Mouse (Mus musculus) embryonic facial prominence, embryonic 14.5 days (tissue): Measurements from ENCODE around the gene Gm13276. TPM values are rescaled to one million over a fixed set of nuclear protein-coding genes. Genes with fewer than 3 reads are reported as not detected.
"Not testable (repeated sequence)": the region's sequence is repeated elsewhere in the genome, so short reads cannot be mapped to it uniquely, and the experiment has no call there.

ENCODE experiments used
- ATAC-seq: fragments of 200-750 bp; cut with Nextera tagmentation; 2 replicates; pipeline ENCODE4 v1.8.0; 2017; ENCODE audit warnings: low read depth, moderate number of reproducible peaks, moderate TSS enrichment
- DNase-seq: peaks from one replicate; pipeline ENCODE4 v3.0.0-alpha.2; 2015; ENCODE audit warnings: low spot score
- H3K27ac ChIP-seq: fragments of 300-500 bp; sonication (generic); replicated peaks from 2 replicates; pipeline ENCODE4 v1.5.1; 2014; ENCODE audit warnings: low read depth, mild to moderate bottlenecking, low read length, moderate library complexity
- H3K27me3 ChIP-seq: fragments of 300-500 bp; sonication (generic); replicated peaks from 2 replicates; pipeline ENCODE4 v1.6.1; 2014; ENCODE audit warnings: low read length; ENCODE audit not compliant: control insufficient read depth, insufficient read depth
- H3K36me3 ChIP-seq: fragments of 300-500 bp; sonication (generic); 2 replicates; pipeline ENCODE4 v1.6.1; 2014; ENCODE audit warnings: low read length, mixed read lengths; ENCODE audit not compliant: control insufficient read depth, insufficient read depth
- H3K4me1 ChIP-seq: fragments of 300-500 bp; sonication (generic); 2 replicates; pipeline ENCODE4 v1.6.1; 2014; ENCODE audit warnings: antibody characterized with exemption, low read length; ENCODE audit not compliant: control insufficient read depth, insufficient read depth
- H3K4me2 ChIP-seq: fragments of 300-500 bp; sonication (generic); 2 replicates; pipeline ENCODE4 v1.6.1; 2014; ENCODE audit warnings: low read depth, mild to moderate bottlenecking, low read length, moderate library complexity, mixed read lengths
- H3K4me3 ChIP-seq: fragments of 300-500 bp; sonication (generic); 2 replicates; pipeline ENCODE4 v1.5.1; 2014; ENCODE audit warnings: low read depth, mild to moderate bottlenecking, low read length
- H3K9ac ChIP-seq: fragments of 300-500 bp; sonication (generic); 2 replicates; pipeline ENCODE4 v1.6.1; 2014; ENCODE audit warnings: low read depth, mild to moderate bottlenecking, low read length, moderate library complexity, mixed read lengths
- H3K9me3 ChIP-seq: fragments of 300-500 bp; sonication (generic); 2 replicates; pipeline ENCODE4 v1.6.1; 2016; ENCODE audit warnings: low read length; ENCODE audit not compliant: control insufficient read depth
- WGBS: fragments of 180-500 bp; shearing (Covaris S2); extraction: QIAGEN DNeasy Blood & Tissue Kit; methylation state at CpG from one replicate; pipeline ENCODE4 v1.1.7; 2014; 5-methylcytosine and 5-hydroxymethylcytosine counted together
- polyA plus RNA-seq: library from polyadenylated mRNA; unstranded; fragments of >200 nt; fragmentation: Nextera tagmentation; extraction: Ambion mirVana; gene quantifications from 2 replicates; pipeline ENCODE4 v1.2.1, GENCODE M21; 2014

Gene Gm13276
- polyA plus RNA-seq, result not detected in 2 replicates

DNA sequence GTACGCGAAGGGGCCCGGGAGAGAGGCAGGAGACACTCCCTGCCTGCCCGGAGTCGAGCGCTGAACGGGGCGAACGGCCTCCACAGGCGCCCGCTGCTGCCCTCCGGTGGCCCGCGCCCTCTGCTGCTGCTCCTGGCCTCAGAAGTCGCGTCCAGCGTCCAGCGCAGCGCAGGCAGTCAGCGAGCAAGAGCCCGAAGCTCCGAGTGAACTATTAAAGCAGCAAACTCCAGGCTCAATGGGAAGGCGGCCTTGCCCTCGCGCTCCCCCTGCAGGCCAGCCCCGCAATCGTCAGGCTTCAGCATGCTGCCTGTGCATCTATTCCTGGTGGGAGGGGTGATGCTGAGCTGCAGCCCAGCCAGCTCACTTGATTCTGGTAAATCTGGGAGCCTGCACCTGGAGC lies at the start of gene Gm13276:
Gene Gm13276, plus strand, starts transcription at position 301 of the 400 bp plus-strand sequence.
- not testable (repeated sequence) for DNase-seq, H3K36me3 ChIP-seq, H3K9ac ChIP-seq, H3K27ac ChIP-seq, H3K4me1 ChIP-seq, H3K4me3 ChIP-seq, ATAC-seq, H3K9me3 ChIP-seq, H3K27me3 ChIP-seq, H3K4me2 ChIP-seq
- WGBS, result no CpG with 5 or more reads among the region's 27 CpGs

DNA sequence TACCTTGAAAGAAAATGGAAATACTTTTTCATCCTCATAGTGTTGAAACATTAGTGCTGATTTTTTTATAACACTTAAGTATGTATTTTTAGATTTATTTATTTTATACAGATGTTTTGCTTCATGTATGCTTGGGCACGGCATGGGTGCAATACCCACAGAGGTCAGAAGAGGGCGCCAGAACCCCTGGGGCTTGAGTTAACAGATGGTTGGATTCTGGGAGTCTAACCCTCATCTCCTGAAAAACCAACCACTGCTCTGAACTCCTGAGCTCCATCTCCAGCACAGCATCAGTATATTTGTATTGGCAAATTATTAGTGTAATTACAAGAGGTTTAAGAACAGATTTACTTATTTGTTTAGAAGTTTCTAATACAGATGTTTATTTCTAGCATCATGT lies 47.0 kb upstream of the Gm13276 start:
- no peaks in the 10 kb centered on the region for H3K9me3 ChIP-seq
- ATAC-seq, result no peak
- no peaks in the 10 kb centered on the region for H3K36me3 ChIP-seq
- no peak for DNase-seq
- H3K27me3 ChIP-seq, result no peaks in the 10 kb centered on the region
- WGBS, result 0% methylated on average over 2 of the region's 2 CpGs
- no peak overlapping the region for H3K9ac ChIP-seq
- H3K4me2 ChIP-seq, result no peak overlapping the region
- H3K4me1 ChIP-seq, result no peaks in the 10 kb centered on the region
- H3K4me3 ChIP-seq, result no peak overlapping the region
- no peak overlapping the region for H3K27ac ChIP-seq

DNA sequence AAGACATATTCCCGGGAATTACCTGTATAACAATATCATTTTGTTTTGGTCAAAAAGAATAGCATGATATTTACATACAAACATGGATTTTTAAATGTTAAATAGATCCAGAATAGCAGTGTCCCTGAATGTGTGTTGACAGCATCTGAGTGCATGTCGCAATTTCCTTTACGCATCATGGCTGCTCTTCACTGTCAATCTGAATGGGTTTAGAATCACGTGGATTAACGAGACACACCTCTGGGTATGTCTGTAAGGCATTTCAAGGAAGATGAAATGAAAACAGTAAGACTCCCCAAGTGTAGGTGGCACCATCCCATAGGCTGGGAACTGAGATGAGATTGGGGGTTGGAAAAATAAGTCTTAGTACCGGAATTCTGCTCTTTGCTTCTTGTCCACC lies 46.5 kb upstream of the Gm13276 start:
- no peak overlapping the region for H3K27ac ChIP-seq
- DNase-seq (no peak), ATAC-seq (no peak)
- H3K9ac ChIP-seq, result no peak overlapping the region
- WGBS, result 87% methylated on average over 6 of the region's 6 CpGs
- no peaks in the 10 kb centered on the region for H3K4me1 ChIP-seq
- H3K4me3 ChIP-seq, result no peak overlapping the region
- H3K9me3 ChIP-seq, result no peaks in the 10 kb centered on the region
- no peak overlapping the region for H3K4me2 ChIP-seq
- no peaks in the 10 kb centered on the region for H3K27me3 ChIP-seq
- no peaks in the 10 kb centered on the region for H3K36me3 ChIP-seq

DNA sequence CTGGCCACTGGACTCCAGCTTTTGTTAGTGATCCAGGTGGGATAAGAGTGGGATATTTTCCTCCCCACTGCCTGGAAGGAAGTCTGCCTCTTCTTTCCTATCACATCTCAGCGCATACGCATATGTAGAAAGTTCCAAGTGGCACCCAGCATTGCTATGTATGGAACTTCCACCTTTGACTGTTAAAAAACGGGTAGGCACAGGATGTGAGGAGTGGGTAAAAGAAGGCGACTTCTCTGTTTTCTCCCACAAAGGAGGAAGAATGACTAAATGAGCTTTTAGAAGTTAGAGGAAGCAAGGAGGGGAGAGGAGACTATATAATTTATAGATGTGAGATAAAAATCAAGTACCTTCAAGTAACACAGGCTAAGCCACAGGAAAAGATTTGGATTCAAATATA lies 44.1 kb upstream of the Gm13276 start:
- H3K9me3 ChIP-seq, result no peaks in the 10 kb centered on the region
- no peak overlapping the region for H3K27ac ChIP-seq
- H3K36me3 ChIP-seq, result no peaks in the 10 kb centered on the region
- no peak for ATAC-seq
- H3K4me3 ChIP-seq, result no peak overlapping the region
- H3K4me2 ChIP-seq, result no peak overlapping the region
- no peak for DNase-seq
- H3K4me1 ChIP-seq, result no peaks in the 10 kb centered on the region
- 86% methylated on average over 4 of the region's 4 CpGs for WGBS
- H3K27me3 ChIP-seq, result no peaks in the 10 kb centered on the region
- no peak overlapping the region for H3K9ac ChIP-seq

DNA sequence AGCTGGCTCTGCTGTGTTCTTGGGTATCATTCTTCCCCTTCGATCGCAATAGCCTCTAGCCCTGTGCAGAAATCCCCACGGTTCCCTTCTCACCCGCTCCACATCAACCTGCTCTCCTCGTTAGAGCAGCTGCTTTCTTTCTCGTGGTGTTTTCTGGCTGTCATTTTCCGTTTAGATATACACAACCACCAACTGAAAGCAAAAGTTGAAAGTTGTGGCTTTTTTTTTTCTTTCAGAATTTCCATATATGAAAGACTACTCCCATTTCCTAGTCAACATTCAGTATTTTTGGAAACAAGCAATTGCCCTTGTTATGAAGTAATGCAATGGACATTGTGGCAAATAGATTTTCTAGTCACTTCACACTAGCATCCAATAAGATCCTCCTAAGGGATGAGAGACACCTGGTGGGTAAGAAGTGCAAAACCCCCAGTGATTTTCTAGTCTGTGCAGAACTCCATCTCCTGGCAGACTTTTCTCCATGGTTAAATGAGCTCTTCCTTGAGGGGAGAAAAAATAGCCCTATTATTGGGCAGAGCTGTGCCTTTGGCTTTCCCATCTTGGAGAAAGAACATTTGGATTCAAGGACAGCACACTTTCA lies 42.6 kb upstream of the Gm13276 start:
- Histone ChIP-seq H3K36me3 (no peaks in the 10 kb centered on the region), H3K9me3 (no peaks in the 10 kb centered on the region), H3K4me1 (no peaks in the 10 kb centered on the region), H3K27ac (no peak overlapping the region), H3K4me2 (no peak overlapping the region), H3K27me3 (no peaks in the 10 kb centered on the region), H3K9ac (no peak overlapping the region), H3K4me3 (no peak overlapping the region)
- ATAC-seq (no peak), DNase-seq (no peak)
- WGBS, result 60% methylated on average over 7 of the region's 7 CpGs

DNA sequence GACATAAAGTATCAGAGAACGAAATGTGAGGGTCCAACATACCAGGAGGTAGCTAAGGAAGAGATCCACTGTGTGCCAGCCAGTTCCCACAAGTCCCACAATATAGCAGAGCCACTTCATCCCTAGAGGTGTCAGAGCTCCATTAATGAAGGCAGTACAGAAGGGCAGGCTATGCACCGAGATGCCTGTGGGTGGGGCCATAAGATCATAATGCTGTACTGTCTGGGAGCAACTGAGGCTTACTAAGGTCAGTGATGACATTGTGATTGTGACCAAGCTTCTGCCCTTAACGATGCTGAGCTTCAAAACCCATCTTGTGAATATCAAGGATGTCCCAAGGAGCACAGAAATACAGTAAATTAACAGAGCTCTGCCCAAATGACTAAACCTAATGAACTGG lies 41.3 kb upstream of the Gm13276 start:
- H3K4me1 ChIP-seq, result no peaks in the 10 kb centered on the region
- no peak overlapping the region for H3K9ac ChIP-seq
- no peak overlapping the region for H3K27ac ChIP-seq
- ATAC-seq (no peak), DNase-seq (no peak)
- H3K4me2 ChIP-seq, result no peak overlapping the region
- H3K27me3 ChIP-seq, result no peaks in the 10 kb centered on the region
- no peaks in the 10 kb centered on the region for H3K9me3 ChIP-seq
- no peak overlapping the region for H3K4me3 ChIP-seq
- 73% methylated on average over 3 of the region's 3 CpGs for WGBS
- no peaks in the 10 kb centered on the region for H3K36me3 ChIP-seq

DNA sequence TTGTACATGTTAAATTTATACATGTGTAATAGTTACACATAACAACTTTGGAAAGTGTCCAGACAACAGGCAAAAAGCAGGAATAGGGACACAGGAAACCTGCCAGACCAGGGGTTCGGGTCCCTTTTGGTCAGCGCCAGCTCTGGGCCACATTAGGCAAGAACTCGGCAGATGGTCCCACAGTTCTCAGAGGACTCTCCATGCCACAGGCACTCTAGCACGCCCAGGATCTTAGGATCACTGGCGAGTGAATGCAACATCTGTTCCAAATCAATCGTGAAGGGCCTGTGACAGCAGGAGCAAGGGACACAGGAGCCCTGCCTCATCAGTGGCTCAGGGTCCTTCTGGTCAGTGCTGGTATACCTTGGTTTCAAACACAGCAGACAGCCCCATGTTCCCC lies 35.6 kb upstream of the Gm13276 start:
- WGBS, result 26% methylated on average over 6 of the region's 6 CpGs
- H3K4me3 ChIP-seq, result no peak overlapping the region
- ATAC-seq (no peak), DNase-seq (no peak)
- no peaks in the 10 kb centered on the region for H3K9me3 ChIP-seq
- no peak overlapping the region for H3K9ac ChIP-seq
- H3K4me1 ChIP-seq, result no peaks in the 10 kb centered on the region
- no peaks in the 10 kb centered on the region for H3K36me3 ChIP-seq
- no peaks in the 10 kb centered on the region for H3K27me3 ChIP-seq
- H3K4me2 ChIP-seq, result no peak overlapping the region
- no peak overlapping the region for H3K27ac ChIP-seq

DNA sequence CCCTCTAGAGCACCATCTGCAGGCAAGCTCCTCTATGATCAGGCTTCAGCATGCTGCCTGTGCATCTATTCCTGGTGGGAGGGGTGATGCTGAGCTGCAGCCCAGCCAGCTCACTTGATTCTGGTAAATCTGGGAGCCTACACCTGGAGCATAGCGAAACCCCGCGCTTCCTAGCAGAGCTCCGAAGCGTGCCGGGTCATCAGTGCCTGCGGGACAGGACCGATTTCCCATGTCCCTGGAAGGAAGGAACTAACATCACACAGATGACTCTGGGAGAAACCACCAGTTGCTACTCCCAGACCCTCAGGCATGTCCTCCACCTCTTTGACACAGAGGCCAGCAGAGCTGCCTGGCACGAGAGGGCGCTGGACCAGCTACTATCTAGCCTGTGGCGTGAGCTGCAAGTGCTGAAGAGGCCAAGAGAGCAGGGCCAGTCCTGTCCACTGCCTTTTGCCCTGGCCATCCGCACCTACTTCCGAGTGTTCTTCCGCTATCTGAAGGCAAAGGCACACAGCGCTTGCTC lies 30.6 kb upstream of the Gm13276 start, which contains the start of gene Gm13271:
Gene Gm13271, plus strand, starts transcription at position 51 of the 523 bp plus-strand sequence.
- H3K9me3 ChIP-seq, H3K4me3 ChIP-seq, H3K27me3 ChIP-seq, DNase-seq, H3K27ac ChIP-seq, H3K4me1 ChIP-seq, H3K9ac ChIP-seq, ATAC-seq, H3K36me3 ChIP-seq, H3K4me2 ChIP-seq: not testable (repeated sequence)
- 75% methylated on average over 12 of the region's 15 CpGs for WGBS
